Mouse (Mus musculus) heart, adult 2 months (tissue): Measurements from ENCODE around the gene Rasgef1b.

Experiments used
- CTCF ChIP-seq: fragments of 200-600 bp; IDR thresholded peaks from 2 replicates; pipeline ENCODE4 v1.8.1; 2022; ENCODE audit warnings: antibody characterized with exemption, mild to moderate bottlenecking, moderate library complexity
- POLR2A ChIP-seq: fragments of 200-500 bp; IDR thresholded peaks from 2 replicates; pipeline ENCODE4 v1.6.1; 2011; ENCODE audit warnings: mild to moderate bottlenecking, low read depth, low read length, control low read depth; ENCODE audit not compliant: insufficient read depth

DNA sequence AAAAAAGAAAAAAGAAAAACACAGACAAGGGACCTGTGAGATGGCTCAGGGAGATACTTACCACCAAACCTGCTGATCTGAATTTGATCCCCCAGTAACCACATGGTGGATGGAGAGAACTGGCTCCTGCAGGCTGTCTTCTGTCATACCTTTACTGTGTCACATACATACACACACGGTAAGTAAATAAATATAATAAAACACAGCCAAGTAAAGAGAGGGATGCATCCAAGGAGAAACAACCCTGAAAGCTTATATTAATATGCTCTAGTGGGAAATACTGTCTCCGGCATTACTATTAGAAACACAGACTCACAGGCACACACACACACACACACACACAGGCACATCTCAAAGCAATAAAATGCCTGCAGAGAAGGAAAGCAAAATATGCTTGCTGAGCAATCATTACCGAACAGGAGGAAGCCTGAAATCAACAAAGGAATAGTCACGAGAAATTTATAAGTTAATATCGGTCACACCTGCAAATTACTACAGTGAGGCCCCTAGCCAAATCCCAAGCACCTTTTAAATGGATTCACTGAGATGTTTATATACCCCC, 23.9 kb upstream of the Rasgef1b start:
- TF ChIP-seq POLR2A = no peak
- no peak for TF ChIP-seq CTCF
